Mouse (Mus musculus) liver, embryonic 14.5 days (tissue): Measurements from ENCODE around the gene Cdk2. TPM values are rescaled to one million over a fixed set of nuclear protein-coding genes. Genes with fewer than 3 reads are reported as not detected.

Experiments
- ATAC-seq: fragments of 200-750 bp; cut with Nextera tagmentation; 2 replicates; pipeline ENCODE4 v1.8.0; 2017; ENCODE audit warnings: moderate number of reproducible peaks, mild to moderate bottlenecking, moderate library complexity; ENCODE audit not compliant: insufficient read depth
- DNase-seq, 3 experiments: peaks; one replicate each; pipeline ENCODE4 v3.0.0-alpha.2; 2012 to 2013; ENCODE audit warnings: low read depth in 3 of 3, low spot score in 3 of 3
- H3K27ac ChIP-seq: fragments of 300-500 bp; sonication (generic); 2 replicates; pipeline ENCODE4 v1.5.1; 2014; ENCODE audit warnings: moderate library complexity, mild to moderate bottlenecking, control low read depth, inconsistent platforms
- H3K27me3 ChIP-seq: fragments of 300-500 bp; sonication (generic); 2 replicates; pipeline ENCODE4 v1.6.1; 2014; ENCODE audit warnings: mild to moderate bottlenecking, low read length, moderate library complexity; ENCODE audit not compliant: control insufficient read depth, insufficient read depth
- H3K36me3 ChIP-seq: fragments of 300-500 bp; sonication (generic); replicated peaks from 2 replicates; pipeline ENCODE4 v1.6.1; 2014; ENCODE audit warnings: low read depth; ENCODE audit not compliant: control insufficient read depth, insufficient read depth
- H3K4me1 ChIP-seq, 2 experiments: fragments of 200-500 bp in 1 of 2; fragments of 300-500 bp in 1 of 2; sonication (generic) in 1 of 2; replicated peaks; 2 replicates each; pipeline ENCODE4 v1.6.1; 2012 to 2014; ENCODE audit warnings: antibody characterized with exemption in 1 of 2, inconsistent platforms in 1 of 2, low read length in 1 of 2; ENCODE audit not compliant: control insufficient read depth in 2 of 2, insufficient read depth in 2 of 2
- H3K4me2 ChIP-seq: fragments of 300-500 bp; sonication (generic); 2 replicates; pipeline ENCODE4 v1.6.1; 2014; ENCODE audit warnings: low read depth, mild to moderate bottlenecking, control low read depth, moderate library complexity
- H3K4me3 ChIP-seq, 2 experiments: fragments of 200-500 bp in 1 of 2; fragments of 300-500 bp in 1 of 2; sonication (generic) in 1 of 2; 2 replicates each; pipeline ENCODE4 v1.5.1; 2012 to 2014; ENCODE audit warnings: low read depth in 2 of 2, low read length in 2 of 2, mild to moderate bottlenecking in 2 of 2, control low read depth in 1 of 2, inconsistent platforms in 1 of 2, moderate library complexity in 1 of 2; ENCODE audit not compliant: insufficient read depth in 1 of 2
- H3K9ac ChIP-seq: fragments of 300-500 bp; sonication (generic); replicated peaks from 2 replicates; pipeline ENCODE4 v1.6.1; 2014; ENCODE audit warnings: mild to moderate bottlenecking, control low read depth, moderate library complexity
- H3K9me3 ChIP-seq: fragments of 300-500 bp; sonication (generic); 2 replicates; pipeline ENCODE4 v1.6.1; 2016; ENCODE audit warnings: low read length, mixed read lengths; ENCODE audit not compliant: control insufficient read depth
- CTCF ChIP-seq: IDR thresholded peaks from 2 replicates; pipeline ENCODE4 v1.5.1; 2016; ENCODE audit warnings: antibody characterized with exemption, low read depth, control low read depth
- EP300 ChIP-seq: IDR thresholded peaks from 2 replicates; pipeline ENCODE4 v1.6.1; 2016; ENCODE audit warnings: antibody characterized with exemption, low read depth
- WGBS: fragments of 180-500 bp; shearing (Covaris S2); extraction: QIAGEN DNeasy Blood & Tissue Kit; methylation state at CpG from one replicate; pipeline ENCODE4 v1.1.7; 2014; ENCODE audit not compliant: insufficient replicate concordance; 5-methylcytosine and 5-hydroxymethylcytosine counted together
- polyA plus RNA-seq, 2 experiments: library from polyadenylated mRNA; depleted of rRNA in 1 of 2; stranded (reverse) in 1 of 2; unstranded in 1 of 2; fragments of >200 nt; fragmentation: Nextera tagmentation in 1 of 2; extraction: Ambion mirVana in 1 of 2; gene quantifications; 2 replicates each; pipeline versions ENCODE4 v1.2.1 to v1.2.3; 2012 to 2014

Cdk2 gene
- polyA plus RNA-seq, 2 experiments = 40.7 to 51.8 TPM

DNA sequence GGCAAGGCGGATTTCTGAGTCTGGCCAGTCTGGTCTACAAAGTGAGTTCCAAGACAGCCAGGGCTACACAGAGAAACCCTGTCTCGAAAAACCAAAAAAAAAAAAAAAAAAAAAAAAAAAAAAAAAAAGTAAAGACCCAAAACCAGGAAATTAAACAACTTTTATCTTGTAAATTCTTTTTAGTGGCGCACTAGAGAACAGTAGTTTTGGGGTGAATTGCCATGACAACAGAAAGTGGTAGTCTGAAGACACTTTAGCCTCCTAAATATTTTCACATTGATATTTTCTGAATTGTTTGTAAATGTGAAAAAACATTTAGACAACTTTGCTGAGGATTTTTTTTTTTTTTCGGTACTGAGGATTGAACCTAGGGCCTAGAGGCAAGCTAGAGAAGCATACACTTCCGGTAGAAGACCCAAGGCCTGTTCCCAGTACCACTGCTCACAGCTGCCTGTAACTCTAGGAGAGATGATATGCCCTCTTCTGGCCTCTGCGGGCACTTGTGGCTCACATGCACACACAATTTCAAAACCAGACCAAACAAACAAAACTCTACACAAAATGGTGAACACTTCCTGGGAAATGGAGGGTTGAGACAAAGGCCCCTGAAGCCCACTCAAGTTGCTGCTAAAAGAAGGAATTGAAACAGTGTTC, 7.6 kb downstream of the Cdk2 start:
- H3K4me3 ChIP-seq = peak overlapping the region in 1 of 2 experiments; percentile 23; a peak in 1 of 4 replicates
- 84% methylated on average over 6 of the region's 6 CpGs for WGBS
- H3K4me2 ChIP-seq = peak overlapping the region; percentile 69
- H3K9ac ChIP-seq = no peak overlapping the region
- no peaks in the 10 kb centered on the region for H3K27me3 ChIP-seq
- H3K9me3 ChIP-seq = no peaks in the 10 kb centered on the region
- H3K4me1 ChIP-seq = peaks cover 5 to 21% of the 10 kb centered on the region in 2 experiments
- TF ChIP-seq CTCF (no peak), EP300 (no peak)
- H3K36me3 ChIP-seq = peaks cover 41% of the 10 kb centered on the region
- peak overlapping the region; percentile 84 for H3K27ac ChIP-seq
- DNase-seq (no peak), ATAC-seq (no peak)

DNA sequence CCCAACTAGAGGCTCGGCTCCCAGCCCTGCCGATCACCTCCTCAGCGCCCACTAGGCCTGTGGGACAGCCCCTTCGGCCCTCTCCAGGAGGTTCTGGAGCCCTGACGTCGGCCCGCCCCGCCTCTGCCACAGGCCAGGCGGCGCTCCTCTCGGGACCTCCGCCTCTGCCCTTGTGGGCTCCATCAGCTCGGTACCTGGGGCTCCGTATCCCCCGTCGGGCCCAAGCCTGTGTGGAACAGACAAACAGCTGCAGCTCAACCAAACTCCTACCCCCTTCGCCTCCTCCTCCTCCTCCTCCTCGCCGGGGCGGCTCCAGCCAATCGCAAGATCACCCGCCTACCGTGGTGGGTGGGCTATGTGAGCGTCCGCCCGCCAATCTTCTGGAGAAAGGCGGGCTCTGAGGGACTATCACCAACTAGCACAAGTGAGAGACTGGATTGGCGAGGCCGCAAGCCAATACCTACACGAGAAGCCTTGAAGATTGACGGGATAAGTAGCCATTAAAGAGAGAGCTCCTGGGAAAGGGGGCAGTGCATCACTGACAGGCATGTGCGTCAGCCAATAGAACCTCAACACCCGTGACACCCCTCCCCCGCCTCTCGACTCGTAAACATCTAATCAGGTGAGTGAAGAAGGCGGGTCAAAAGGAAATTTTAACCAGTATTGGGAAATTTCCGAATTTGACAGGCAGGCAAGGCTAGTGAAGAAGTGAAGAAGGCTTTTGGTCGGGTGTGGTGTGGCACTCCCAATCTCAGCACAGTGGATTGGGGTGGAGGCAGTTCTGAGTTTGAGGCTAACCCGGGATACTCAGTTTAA, 8.6 kb downstream of the Cdk2 start, which contains the start of gene Rab5b:
Gene Rab5b (minus strand): TSS at position 273 of the 816 bp plus-strand sequence.
- ATAC-seq = peak; percentile 98
- DNase-seq = peak; percentile 99
- peaks cover 5 to 21% of the 10 kb centered on the region in 2 experiments for H3K4me1 ChIP-seq

DNA sequence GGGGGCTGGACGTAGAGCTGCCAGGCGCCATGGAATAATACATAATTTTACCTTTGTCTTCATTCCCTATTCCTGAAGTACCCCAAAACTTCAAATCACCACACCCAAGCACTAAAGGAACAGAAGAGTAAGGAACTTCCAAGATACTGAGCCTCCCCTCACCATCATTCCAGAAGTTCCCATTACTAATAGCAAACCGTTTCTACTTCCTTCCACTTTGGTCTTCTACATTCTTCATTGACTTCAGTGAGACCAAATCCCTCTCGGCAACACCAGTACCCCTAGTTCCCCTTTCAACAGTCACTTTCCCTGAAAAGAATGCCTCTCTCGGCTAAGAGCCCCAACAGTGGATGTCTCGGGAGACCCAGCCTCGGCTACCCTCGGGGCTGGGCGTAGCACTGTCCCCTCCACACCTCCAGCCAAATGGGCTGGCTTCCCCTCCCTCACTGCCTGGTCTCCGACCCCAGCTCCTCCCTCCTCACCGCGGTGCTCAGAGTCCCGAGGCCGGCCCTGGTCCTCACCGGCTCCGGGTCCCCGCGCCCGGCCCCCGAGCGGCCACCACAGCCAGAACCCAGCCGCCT, 9.3 kb downstream of the Cdk2 start:
- H3K27ac ChIP-seq = peak overlapping the region; percentile 90
- no peaks in the 10 kb centered on the region for H3K27me3 ChIP-seq
- TF ChIP-seq CTCF = no peak
- peaks cover 5 to 19% of the 10 kb centered on the region in 2 experiments for H3K4me1 ChIP-seq
- H3K9ac ChIP-seq = peak overlapping the region; percentile 99
- peak overlapping the region; percentile 77 to 99 for H3K4me3 ChIP-seq
- DNase-seq = no peak
- H3K4me2 ChIP-seq = peak overlapping the region; percentile 90
- WGBS = under 1% methylated on average over 22 of the region's 22 CpGs
- H3K9me3 ChIP-seq = no peaks in the 10 kb centered on the region
- H3K36me3 ChIP-seq = peaks cover 24% of the 10 kb centered on the region
- ATAC-seq = no peak

More for the DNA sequence above, 8.6 kb downstream of the Cdk2 start, which contains the start of gene Rab5b:
- Histone ChIP-seq H3K9ac (peak within 1 kb of the TSS; percentile 99), H3K27ac (peak within 1 kb of the TSS; percentile 90), H3K9me3 (no peaks in the 10 kb centered on the region), H3K27me3 (no peaks in the 10 kb centered on the region), H3K4me2 (peak within 1 kb of the TSS; percentile 90), H3K36me3 (peaks cover 31% of the 10 kb centered on the region), H3K4me3 (peak within 1 kb of the TSS; percentile 77 to 99)
- TF ChIP-seq EP300 (peak; percentile 73), CTCF (peak; percentile 24; the same call in 1 of the 2 replicates)
- under 1% methylated on average over 40 of the region's 40 CpGs for WGBS

DNA sequence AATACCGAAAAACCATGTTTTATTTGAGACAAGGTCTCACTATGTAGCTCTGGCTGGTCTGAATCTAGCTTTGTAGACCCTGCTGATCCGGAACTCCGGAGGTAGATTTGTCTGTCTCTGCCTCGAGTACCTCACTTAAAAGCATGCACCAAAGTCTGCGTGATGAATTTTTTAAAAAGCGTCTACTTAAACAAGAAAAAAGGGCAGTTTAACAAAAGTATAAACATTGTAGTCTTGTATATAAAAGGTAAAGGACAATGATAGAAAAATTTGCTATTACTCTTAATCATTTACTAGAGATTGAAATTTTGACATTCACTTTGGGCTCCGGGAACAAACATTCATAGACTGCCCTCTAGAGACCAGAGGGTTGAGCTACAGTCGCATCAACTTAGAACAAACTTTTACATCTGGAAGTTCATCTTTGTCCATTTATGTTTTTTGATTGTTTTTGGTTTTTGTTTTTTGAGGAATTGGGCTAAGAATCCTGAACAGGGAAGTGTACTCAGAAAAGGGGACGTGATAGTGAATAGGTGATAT, 30.3 kb downstream of the Cdk2 start:
- TF ChIP-seq CTCF = peak; percentile 66
- no peak for TF ChIP-seq EP300

More for the DNA sequence above, 30.3 kb downstream of the Cdk2 start:
- H3K9me3 ChIP-seq = no peaks in the 10 kb centered on the region
- H3K4me3 ChIP-seq = peak overlapping the region; percentile 73 to 90
- peaks cover under 1% of the 10 kb centered on the region for H3K27me3 ChIP-seq
- H3K36me3 ChIP-seq = peaks cover 3% of the 10 kb centered on the region
- under 1% methylated on average over 9 of the region's 9 CpGs for WGBS
- no peak for ATAC-seq
- peak in 1 of 3 experiments; percentile 46 for DNase-seq
- H3K9ac ChIP-seq = peak overlapping the region; percentile 68
- H3K4me1 ChIP-seq = peaks cover 0 to 13% of the 10 kb centered on the region in 2 experiments; a peak in 3 of 4 replicates
- H3K4me2 ChIP-seq = peak overlapping the region; percentile 92
- peak overlapping the region; percentile 65 for H3K27ac ChIP-seq
